Mouse (Mus musculus): ENCODE measurements around the gene Pim3. TPM values are rescaled to one million over a fixed set of nuclear protein-coding genes. Genes with fewer than 3 reads are reported as not detected.

The Pim3 gene
- polyA plus RNA-seq, 1 experiment from 2014 or later, result 48.6 TPM

DNA sequence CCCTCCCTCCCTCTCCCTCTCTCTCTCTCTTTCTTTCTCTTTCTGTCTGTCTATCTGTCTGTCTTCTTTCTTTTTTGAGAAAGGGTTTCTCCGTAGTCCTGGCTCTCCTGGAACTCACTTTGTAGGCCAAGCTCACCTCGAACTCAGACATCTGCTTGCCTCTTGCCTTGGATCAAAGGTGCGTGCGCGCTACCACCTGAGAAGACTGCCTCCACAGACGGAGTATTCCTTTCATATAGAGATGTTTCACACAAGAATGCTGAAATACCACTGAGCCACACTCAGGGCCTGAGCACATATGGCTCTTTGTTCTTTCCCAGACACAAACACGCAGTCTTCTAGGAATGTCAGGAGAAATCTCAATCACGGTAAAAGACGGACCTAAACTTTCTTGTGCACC, 21.4 kb downstream of the Pim3 start:
- Histone ChIP-seq H3K4me2 (no peak overlapping the region), H3K4me3 (ENCODE audit: low read depth, low read length) (no peak overlapping the region), H3K9ac (no peak overlapping the region), H3K9me3 (ENCODE audit: low read depth, low read length) (no peaks in the 10 kb centered on the region), H3K27me3 (ENCODE audit: insufficient read depth, low read length) (no peaks in the 10 kb centered on the region), H3K27ac (ENCODE audit: low read depth) (no peak overlapping the region), H3K4me1 (ENCODE audit: insufficient read depth) (no peaks in the 10 kb centered on the region), H3K36me3 (ENCODE audit: insufficient read depth) (no peaks in the 10 kb centered on the region)
- no peak for ATAC-seq (ENCODE audit: insufficient read depth)
- 73% methylated on average over 9 of the region's 9 CpGs for WGBS
- no peak for TF ChIP-seq CTCF (IDR thresholded peaks at IDR 0.05; ENCODE audit: low read depth)
- DNase-seq, result no peak

DNA sequence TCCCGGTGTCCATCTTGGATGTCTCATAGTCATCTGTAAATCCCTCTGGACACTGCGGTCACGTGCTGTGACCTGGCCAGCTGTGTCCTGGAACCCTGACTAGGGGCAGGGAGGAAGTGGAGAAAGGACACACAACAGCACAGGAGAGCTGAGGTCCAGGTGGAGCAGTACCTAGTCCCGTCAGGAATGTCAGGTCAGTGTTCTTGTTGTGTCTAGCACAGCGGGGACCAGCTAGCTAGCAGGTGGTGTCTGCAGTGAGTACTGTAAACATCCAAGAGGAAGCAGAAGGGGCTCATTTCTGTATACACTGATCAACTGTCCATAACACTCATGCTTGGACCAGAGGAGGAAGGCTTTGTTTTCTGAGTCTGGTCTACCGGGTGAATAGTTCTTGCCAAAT, 23.4 kb downstream of the Pim3 start:
- Histone ChIP-seq H3K4me1 (ENCODE audit: insufficient read depth) (no peaks in the 10 kb centered on the region), H3K9me3 (ENCODE audit: low read depth, low read length) (no peaks in the 10 kb centered on the region), H3K4me3 (ENCODE audit: low read depth, low read length) (no peak overlapping the region), H3K27me3 (ENCODE audit: insufficient read depth, low read length) (no peaks in the 10 kb centered on the region), H3K4me2 (no peak overlapping the region), H3K36me3 (ENCODE audit: insufficient read depth) (no peaks in the 10 kb centered on the region), H3K9ac (no peak overlapping the region), H3K27ac (ENCODE audit: low read depth) (no peak overlapping the region)
- 72% methylated on average over 6 of the region's 6 CpGs for WGBS
- DNase-seq, result no peak
- TF ChIP-seq CTCF (IDR thresholded peaks at IDR 0.05; ENCODE audit: low read depth), result no peak
- ATAC-seq (ENCODE audit: insufficient read depth), result no peak

DNA sequence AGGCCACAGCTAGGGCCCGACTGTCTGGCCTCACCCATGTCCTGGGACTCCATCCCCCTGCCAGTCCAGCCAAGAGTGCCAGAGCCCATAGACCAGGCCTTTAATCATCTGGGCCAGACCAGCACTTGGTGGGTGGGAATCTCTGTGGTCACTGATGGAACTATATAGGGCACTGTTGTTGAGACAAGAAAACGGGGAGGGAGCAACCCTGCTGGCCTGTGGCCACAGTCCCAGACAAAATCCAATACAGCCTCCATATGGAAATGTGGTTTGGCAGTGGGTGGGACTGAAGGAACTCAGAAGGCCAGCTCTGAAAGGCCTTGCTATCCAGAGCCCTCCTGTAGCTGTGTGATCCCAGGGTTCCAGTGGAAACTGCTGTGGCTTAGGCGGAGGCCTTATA, 27.0 kb downstream of the Pim3 start:
- ATAC-seq (ENCODE audit: insufficient read depth) (no peak), DNase-seq (peak; percentile 6)
- no peak overlapping the region for H3K4me3 ChIP-seq (ENCODE audit: low read depth, low read length)
- 67% methylated on average over 3 of the region's 3 CpGs for WGBS
- H3K27ac ChIP-seq (ENCODE audit: low read depth), result no peak overlapping the region
- no peak overlapping the region for H3K4me2 ChIP-seq
- H3K9me3 ChIP-seq (ENCODE audit: low read depth, low read length), result no peaks in the 10 kb centered on the region
- no peaks in the 10 kb centered on the region for H3K36me3 ChIP-seq (ENCODE audit: insufficient read depth)
- H3K27me3 ChIP-seq (ENCODE audit: insufficient read depth, low read length), result no peaks in the 10 kb centered on the region
- TF ChIP-seq CTCF (IDR thresholded peaks at IDR 0.05; ENCODE audit: low read depth), result no peak
- H3K4me1 ChIP-seq (ENCODE audit: insufficient read depth), result no peaks in the 10 kb centered on the region
- H3K9ac ChIP-seq, result no peak overlapping the region

DNA sequence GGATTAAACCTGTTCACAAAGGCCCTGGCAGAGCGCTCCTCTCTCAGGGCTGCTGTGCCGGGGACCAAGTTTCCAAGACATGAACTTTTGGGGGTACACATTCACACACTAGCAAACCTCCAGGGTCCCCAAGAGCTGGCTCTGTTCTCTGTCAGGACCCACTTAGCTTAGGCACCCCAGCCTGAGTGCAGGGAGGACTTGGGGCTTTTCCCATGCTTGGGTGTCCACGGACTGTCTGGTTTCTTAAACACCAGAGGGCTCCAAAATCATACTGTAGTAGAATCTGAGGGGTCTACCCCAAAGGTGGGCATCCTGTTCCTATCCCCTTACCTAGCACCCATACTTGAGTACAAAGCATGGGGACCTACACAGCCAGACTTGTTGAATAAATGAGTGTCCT, 28.0 kb downstream of the Pim3 start:
- WGBS, result 81% methylated on average over 3 of the region's 3 CpGs
- H3K27ac ChIP-seq (ENCODE audit: low read depth), result no peak overlapping the region
- DNase-seq (no peak), ATAC-seq (ENCODE audit: insufficient read depth) (no peak)
- H3K4me1 ChIP-seq (ENCODE audit: insufficient read depth), result no peaks in the 10 kb centered on the region
- no peaks in the 10 kb centered on the region for H3K36me3 ChIP-seq (ENCODE audit: insufficient read depth)
- no peaks in the 10 kb centered on the region for H3K27me3 ChIP-seq (ENCODE audit: insufficient read depth, low read length)
- H3K4me2 ChIP-seq, result peak overlapping the region; percentile 95
- H3K9me3 ChIP-seq (ENCODE audit: low read depth, low read length), result no peaks in the 10 kb centered on the region
- H3K9ac ChIP-seq, result no peak overlapping the region
- TF ChIP-seq CTCF (IDR thresholded peaks at IDR 0.05; ENCODE audit: low read depth), result no peak
- H3K4me3 ChIP-seq (ENCODE audit: low read depth, low read length), result peak overlapping the region; percentile 51

DNA sequence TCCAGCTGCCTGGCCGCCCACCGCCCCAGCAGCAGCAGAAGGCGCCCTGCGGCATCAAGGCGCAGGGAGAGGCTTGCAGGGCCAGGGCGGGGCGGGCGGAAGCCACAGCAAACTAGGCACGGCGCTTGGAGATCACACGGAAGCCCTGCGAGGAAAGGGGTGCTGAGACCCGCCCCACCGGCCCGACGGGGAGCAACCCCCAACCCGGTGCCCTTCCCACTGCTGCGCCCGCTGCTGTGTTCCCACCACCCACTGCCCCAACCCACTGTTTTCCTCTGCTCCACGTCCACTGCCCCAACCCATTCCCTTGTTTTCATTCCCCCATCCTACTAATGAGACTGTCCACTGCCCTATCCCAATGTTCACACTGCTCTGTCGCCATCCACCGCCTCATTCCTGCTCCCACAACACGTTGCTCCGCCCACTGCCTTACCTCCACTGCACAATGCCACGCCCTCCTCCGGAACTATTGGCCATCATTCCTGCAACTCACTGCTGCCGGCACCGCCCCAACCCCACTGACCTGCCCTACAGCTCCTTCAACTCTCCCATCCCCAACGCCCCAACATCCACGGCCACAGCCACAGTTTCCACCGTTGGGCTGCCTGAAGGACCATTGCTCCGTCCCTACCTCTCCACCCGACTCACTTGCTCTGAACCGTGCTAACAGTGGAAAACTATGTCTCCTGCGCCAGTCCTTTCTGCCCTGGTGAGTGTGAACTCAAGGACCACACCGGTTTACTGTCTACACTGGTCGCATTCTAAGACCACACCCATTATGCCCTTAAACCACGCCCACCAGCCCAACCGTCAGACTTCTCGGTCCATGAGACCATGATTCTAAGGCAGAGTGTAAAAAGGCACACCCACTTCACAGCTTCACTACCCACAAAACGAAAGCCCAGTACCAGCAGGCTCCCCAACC, 29.0 kb downstream of the Pim3 start:
- 2% methylated on average over 36 of the region's 41 CpGs for WGBS
- H3K9ac ChIP-seq, result peak overlapping the region; percentile 52
- ATAC-seq (ENCODE audit: insufficient read depth), result peak; percentile 86
- H3K4me3 ChIP-seq (ENCODE audit: low read depth, low read length), result peak overlapping the region; percentile 51
- no peaks in the 10 kb centered on the region for H3K27me3 ChIP-seq (ENCODE audit: insufficient read depth, low read length)
- H3K36me3 ChIP-seq (ENCODE audit: insufficient read depth), result no peaks in the 10 kb centered on the region
- no peak overlapping the region for H3K27ac ChIP-seq (ENCODE audit: low read depth)
- no peak for TF ChIP-seq CTCF (IDR thresholded peaks at IDR 0.05; ENCODE audit: low read depth)
- no peaks in the 10 kb centered on the region for H3K9me3 ChIP-seq (ENCODE audit: low read depth, low read length)
- no peaks in the 10 kb centered on the region for H3K4me1 ChIP-seq (ENCODE audit: insufficient read depth)
- DNase-seq, result peak; percentile 88
- peak overlapping the region; percentile 95 for H3K4me2 ChIP-seq

DNA sequence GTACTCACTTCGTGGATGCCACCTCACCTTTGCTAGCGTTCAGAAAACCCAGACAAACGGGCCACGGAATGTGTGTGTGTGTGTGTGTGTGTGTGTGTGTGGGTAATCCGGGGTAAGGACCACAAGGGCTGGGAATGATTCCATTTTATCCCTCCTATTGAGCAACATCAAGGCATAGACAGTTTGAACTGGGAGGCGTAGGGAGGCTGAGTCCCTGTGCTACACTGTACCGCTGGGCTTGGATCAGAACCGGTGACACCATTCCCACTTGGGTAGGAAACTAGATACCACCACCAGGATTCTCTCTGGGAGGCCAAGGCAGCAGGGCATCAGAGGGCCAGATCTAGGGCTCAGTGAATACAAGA, 29.7 kb downstream of the Pim3 start:
- H3K36me3 ChIP-seq (ENCODE audit: insufficient read depth), result no peaks in the 10 kb centered on the region
- no peaks in the 10 kb centered on the region for H3K9me3 ChIP-seq (ENCODE audit: low read depth, low read length)
- peak overlapping the region; percentile 51; the same call in 1 of the 2 replicates for H3K4me3 ChIP-seq (ENCODE audit: low read depth, low read length)
- ATAC-seq (ENCODE audit: insufficient read depth) (peak; percentile 22; the same call in 1 of the 2 replicates), DNase-seq (no peak)
- H3K27me3 ChIP-seq (ENCODE audit: insufficient read depth, low read length), result no peaks in the 10 kb centered on the region
- peak overlapping the region; percentile 95 for H3K4me2 ChIP-seq
- 66% methylated on average over 8 of the region's 8 CpGs for WGBS
- H3K27ac ChIP-seq (ENCODE audit: low read depth), result no peak overlapping the region
- H3K4me1 ChIP-seq (ENCODE audit: insufficient read depth), result no peaks in the 10 kb centered on the region
- no peak overlapping the region for H3K9ac ChIP-seq
- no peak for TF ChIP-seq CTCF (IDR thresholded peaks at IDR 0.05; ENCODE audit: low read depth)

DNA sequence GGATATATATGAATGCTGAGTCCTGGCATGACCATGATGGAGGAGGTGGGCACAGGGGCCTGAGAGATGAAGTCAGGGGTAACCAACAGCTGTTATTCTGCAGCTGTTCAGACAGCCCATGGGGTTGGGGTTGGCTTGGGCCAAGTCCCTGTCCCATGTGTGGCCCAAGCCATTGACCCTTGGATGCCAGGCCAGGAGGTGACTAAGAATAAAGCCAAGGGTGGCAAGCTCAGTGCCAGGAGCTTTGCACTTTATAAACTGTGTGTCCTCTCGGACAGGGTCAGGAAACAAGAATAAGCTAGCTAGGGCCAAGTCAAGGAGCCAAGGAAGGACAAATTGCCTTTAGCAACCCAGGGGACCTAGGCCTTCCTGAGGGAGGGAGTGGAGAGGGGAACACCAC, 30.3 kb downstream of the Pim3 start:
- no peak overlapping the region for H3K27ac ChIP-seq (ENCODE audit: low read depth)
- no peak overlapping the region for H3K9ac ChIP-seq
- TF ChIP-seq CTCF (IDR thresholded peaks at IDR 0.05; ENCODE audit: low read depth), result no peak
- no peaks in the 10 kb centered on the region for H3K4me1 ChIP-seq (ENCODE audit: insufficient read depth)
- H3K27me3 ChIP-seq (ENCODE audit: insufficient read depth, low read length), result no peaks in the 10 kb centered on the region
- no peak for DNase-seq
- H3K4me2 ChIP-seq, result no peak overlapping the region
- WGBS, result 79% methylated on average over 1 of the region's 1 CpGs
- no peak for ATAC-seq (ENCODE audit: insufficient read depth)
- H3K4me3 ChIP-seq (ENCODE audit: low read depth, low read length), result no peak overlapping the region
- no peaks in the 10 kb centered on the region for H3K36me3 ChIP-seq (ENCODE audit: insufficient read depth)
- no peaks in the 10 kb centered on the region for H3K9me3 ChIP-seq (ENCODE audit: low read depth, low read length)
